Mouse (Mus musculus): Measurements from ENCODE around the gene Dhrs3.
A peak's percentile ranks its signal among the peaks of the same experiment; 100 is the strongest.

Dhrs3 gene

DNA sequence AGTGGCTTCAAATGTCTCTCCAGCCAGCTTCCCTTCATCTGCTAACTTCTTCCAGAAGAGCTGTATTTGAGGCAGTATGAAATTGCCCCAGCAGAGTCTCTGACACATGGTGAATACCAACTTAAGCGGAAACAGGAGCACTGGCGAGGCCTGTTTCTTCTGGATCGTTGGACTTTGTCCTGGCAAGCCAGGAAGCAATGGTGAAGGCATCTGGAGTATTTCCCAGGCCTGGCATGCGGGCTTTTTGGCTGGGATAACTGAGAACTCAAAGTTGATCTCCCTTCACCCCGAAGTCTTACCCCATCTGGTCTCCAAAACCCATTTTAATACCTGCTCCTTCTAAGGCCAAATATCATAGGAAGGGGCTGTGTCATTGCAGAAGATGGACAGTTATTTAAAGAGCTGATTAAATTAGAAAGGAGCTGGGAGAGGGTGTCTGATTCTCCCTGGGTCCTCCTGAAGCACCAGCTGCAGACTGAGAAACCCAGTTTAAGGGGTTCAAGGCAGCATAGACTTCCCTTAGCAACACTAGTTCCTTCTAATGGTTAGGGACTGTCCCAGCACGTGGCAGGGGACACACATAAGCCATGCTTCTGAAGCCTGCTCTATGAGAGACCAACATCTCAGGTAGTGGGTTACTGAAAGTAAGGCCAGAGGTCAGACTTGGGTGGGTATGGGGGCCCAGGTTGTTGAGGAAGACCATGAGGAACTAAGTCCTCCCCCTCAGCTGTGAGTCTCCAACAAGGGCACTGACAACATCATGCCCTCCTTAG, 80.5 kb downstream of the Dhrs3 start:
- DNase-seq (ENCODE audit: inconsistent ontology term) = peak; percentile 76

DNA sequence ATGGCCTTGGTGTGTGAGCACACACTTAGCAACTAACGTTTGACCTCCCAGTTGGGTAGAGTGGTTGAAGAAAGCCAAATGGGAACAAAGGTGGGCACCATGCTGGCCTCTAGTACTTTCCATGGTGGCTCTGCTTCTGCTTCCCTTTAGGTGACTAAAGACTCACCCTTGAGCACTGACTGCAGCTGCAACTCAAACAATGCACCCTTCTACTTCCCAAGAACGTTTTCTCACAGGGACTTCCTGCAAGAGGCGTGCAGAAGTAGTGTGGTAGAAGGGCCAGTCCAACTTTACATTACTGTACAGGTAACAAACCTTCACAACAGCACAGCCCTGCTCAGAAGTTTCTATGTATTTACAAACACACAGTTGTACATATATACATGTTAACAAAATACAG, 81.8 kb downstream of the Dhrs3 start:
- DNase-seq (ENCODE audit: inconsistent ontology term) = no peak

DNA sequence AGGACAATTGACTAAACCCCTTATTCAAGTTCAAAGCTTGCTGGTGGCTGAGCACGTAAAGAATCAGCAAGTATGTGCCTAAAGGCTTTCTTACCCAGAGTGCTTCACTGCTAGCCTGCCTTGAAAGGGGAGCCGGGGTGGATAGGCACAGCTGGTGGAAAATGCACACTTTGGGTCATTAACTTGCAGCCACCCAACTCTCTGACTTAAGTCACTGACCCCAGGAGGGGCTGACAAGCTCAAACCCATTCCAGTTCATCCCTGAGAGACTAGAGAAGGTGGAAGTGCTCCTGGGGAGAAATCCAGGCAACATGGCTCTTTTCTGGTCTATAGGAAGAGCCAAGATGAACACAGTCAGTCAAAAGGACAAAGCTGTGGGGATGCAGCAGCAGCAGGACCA, 82.9 kb downstream of the Dhrs3 start:
- DNase-seq (ENCODE audit: inconsistent ontology term) = no peak

DNA sequence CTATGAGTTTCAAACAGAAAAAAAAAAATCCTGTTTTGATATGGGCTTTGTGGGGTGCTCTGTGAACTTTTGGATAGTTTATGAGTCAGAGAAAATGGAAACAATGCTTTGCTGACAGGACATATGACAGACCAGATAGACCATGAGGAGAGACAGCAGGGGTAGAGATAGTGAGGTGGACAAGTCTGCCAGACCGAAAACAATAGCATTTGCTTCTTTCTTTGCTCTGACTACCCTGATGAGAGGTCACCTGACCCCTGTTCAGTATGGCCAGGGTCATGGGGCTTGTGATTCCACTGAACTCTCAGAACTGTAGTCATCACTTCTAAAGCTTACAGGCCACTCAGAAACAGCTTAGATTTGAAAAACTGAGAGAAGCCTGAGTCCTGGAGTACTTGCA, 84.4 kb downstream of the Dhrs3 start:
- DNase-seq (ENCODE audit: inconsistent ontology term) = no peak
